Mouse (Mus musculus): ENCODE results near the gene Ap5b1. TPM values are rescaled to one million over a fixed set of nuclear protein-coding genes. Genes with fewer than 3 reads are reported as not detected.

The Ap5b1 gene
- polyA plus RNA-seq, 1 experiment from 2014 or later: 2.2 TPM

- Histone ChIP-seq H3K4me1 (peaks cover 23% of the 10 kb centered on the region), H3K4me3 (no peak overlapping the region), H3K9me3 (no peaks in the 10 kb centered on the region), H3K36me3 (peaks cover 15% of the 10 kb centered on the region), H3K27ac (replicated peaks) (no peak overlapping the region), H3K27me3 (no peaks in the 10 kb centered on the region; the same call in 1 of the 2 replicates), H3K4me2 (replicated peaks) (no peak overlapping the region), H3K9ac (replicated peaks) (no peak overlapping the region)
- WGBS: 80% methylated on average over 4 of the region's 4 CpGs
- ATAC-seq (ENCODE audit: low FRiP score, low read depth): no peak
Observed at GRCm38 (mm10) chr19:5599224-5599623, 31.4 kb downstream of the Ap5b1 start.

GRCm38 (mm10) chr19:5601752-5602541 lies 34.1 kb downstream of the Ap5b1 start, which contains the start of gene Rnaseh2c:
Gene Rnaseh2c, plus strand, starts transcription at chr19:5601873.
- ATAC-seq (ENCODE audit: low FRiP score, low read depth): peak; percentile 89
- Histone ChIP-seq H3K9ac (replicated peaks) (peak within 1 kb of the TSS; percentile 95), H3K27me3 (no peaks in the 10 kb centered on the region), H3K4me2 (replicated peaks) (peak within 1 kb of the TSS; percentile 81), H3K4me1 (peaks cover 23% of the 10 kb centered on the region), H3K4me3 (peak within 1 kb of the TSS; percentile 92), H3K36me3 (peaks cover 42% of the 10 kb centered on the region), H3K9me3 (no peaks in the 10 kb centered on the region), H3K27ac (replicated peaks) (peak within 1 kb of the TSS; percentile 87)
- WGBS: under 1% methylated on average over 64 of the region's 64 CpGs

GRCm38 (mm10) chr19:5603664-5604063 lies 35.8 kb downstream of the Ap5b1 start:
- H3K4me2 ChIP-seq (replicated peaks): no peak overlapping the region
- ATAC-seq (ENCODE audit: low FRiP score, low read depth): no peak
- H3K4me1 ChIP-seq: peaks cover 31% of the 10 kb centered on the region
- no peaks in the 10 kb centered on the region for H3K9me3 ChIP-seq
- no peak overlapping the region for H3K27ac ChIP-seq (replicated peaks)
- H3K36me3 ChIP-seq: peaks cover 59% of the 10 kb centered on the region
- H3K4me3 ChIP-seq: no peak overlapping the region
- 88% methylated on average over 7 of the region's 7 CpGs for WGBS
- H3K27me3 ChIP-seq: no peaks in the 10 kb centered on the region
- H3K9ac ChIP-seq (replicated peaks): no peak overlapping the region

- 95% methylated on average over 7 of the region's 7 CpGs for WGBS
- H3K27ac ChIP-seq (replicated peaks): no peak overlapping the region
- H3K27me3 ChIP-seq: no peaks in the 10 kb centered on the region
- no peak for ATAC-seq (ENCODE audit: low FRiP score, low read depth)
- H3K4me3 ChIP-seq: no peak overlapping the region
- H3K9ac ChIP-seq (replicated peaks): no peak overlapping the region
- H3K9me3 ChIP-seq: no peaks in the 10 kb centered on the region
- H3K4me1 ChIP-seq: peaks cover 38% of the 10 kb centered on the region
- H3K4me2 ChIP-seq (replicated peaks): no peak overlapping the region
- H3K36me3 ChIP-seq: peaks cover 63% of the 10 kb centered on the region
Observed at GRCm38 (mm10) chr19:5605126-5605525, 37.3 kb downstream of the Ap5b1 start.

GRCm38 (mm10) chr19:5606196-5606595 lies 38.4 kb downstream of the Ap5b1 start:
- WGBS: 87% methylated on average over 8 of the region's 8 CpGs
- no peak for ATAC-seq (ENCODE audit: low FRiP score, low read depth)
- Histone ChIP-seq H3K4me1 (peaks cover 47% of the 10 kb centered on the region), H3K4me3 (no peak overlapping the region), H3K4me2 (replicated peaks) (no peak overlapping the region), H3K27me3 (no peaks in the 10 kb centered on the region), H3K9ac (replicated peaks) (no peak overlapping the region), H3K27ac (replicated peaks) (no peak overlapping the region), H3K36me3 (peaks cover 63% of the 10 kb centered on the region), H3K9me3 (no peaks in the 10 kb centered on the region)

- no peak overlapping the region for H3K9ac ChIP-seq (replicated peaks)
- 97% methylated on average over 26 of the region's 26 CpGs for WGBS
- peaks cover 61% of the 10 kb centered on the region for H3K36me3 ChIP-seq
- H3K4me3 ChIP-seq: 0 out of 2 replicates have a peak overlapping the region, but pooled peaks have one; percentile 74
- no peaks in the 10 kb centered on the region for H3K9me3 ChIP-seq
- H3K4me2 ChIP-seq (replicated peaks): 0 out of 2 replicates have a peak overlapping the region, but pooled peaks have one; percentile 57
- H3K4me1 ChIP-seq: peaks cover 37% of the 10 kb centered on the region
- H3K27me3 ChIP-seq: no peaks in the 10 kb centered on the region
- H3K27ac ChIP-seq (replicated peaks): no peak overlapping the region
- ATAC-seq (ENCODE audit: low FRiP score, low read depth): no peak
Observed at GRCm38 (mm10) chr19:5607705-5608410, 40.0 kb downstream of the Ap5b1 start.

GRCm38 (mm10) chr19:5608707-5609106 lies 40.9 kb downstream of the Ap5b1 start:
- no peak for ATAC-seq (ENCODE audit: low FRiP score, low read depth)
- Histone ChIP-seq H3K4me3 (peak overlapping the region; percentile 74), H3K27ac (replicated peaks) (peak overlapping the region; percentile 99; the same call in 1 of the 2 replicates), H3K4me1 (peaks cover 28% of the 10 kb centered on the region), H3K27me3 (peaks cover 5% of the 10 kb centered on the region; the same call in 1 of the 2 replicates), H3K9me3 (no peaks in the 10 kb centered on the region), H3K9ac (replicated peaks) (peak overlapping the region; percentile 79), H3K4me2 (replicated peaks) (peak overlapping the region; percentile 57), H3K36me3 (peaks cover 53% of the 10 kb centered on the region)
- 97% methylated on average over 13 of the region's 13 CpGs for WGBS

- H3K4me2 ChIP-seq (replicated peaks): peak overlapping the region; percentile 57
- peak overlapping the region; percentile 74 for H3K4me3 ChIP-seq
- H3K27me3 ChIP-seq: peaks cover 5% of the 10 kb centered on the region; the same call in 1 of the 2 replicates
- H3K9ac ChIP-seq (replicated peaks): peak overlapping the region; percentile 79
- H3K9me3 ChIP-seq: no peaks in the 10 kb centered on the region
- H3K27ac ChIP-seq (replicated peaks): peak overlapping the region; percentile 99
- 66% methylated on average over 10 of the region's 10 CpGs for WGBS
- H3K4me1 ChIP-seq: peaks cover 25% of the 10 kb centered on the region
- H3K36me3 ChIP-seq: peaks cover 48% of the 10 kb centered on the region
- ATAC-seq (ENCODE audit: low FRiP score, low read depth): no peak
Observed at GRCm38 (mm10) chr19:5609171-5609546, 41.3 kb downstream of the Ap5b1 start.

GRCm38 (mm10) chr19:5609547-5610404 lies 42.0 kb downstream of the Ap5b1 start, which contains the start of gene Kat5:
Gene Kat5, minus strand, starts transcription at chr19:5610237.
- peak within 1 kb of the TSS; percentile 79 for H3K9ac ChIP-seq (replicated peaks)
- peak within 1 kb of the TSS; percentile 74 for H3K4me3 ChIP-seq
- peaks cover 25% of the 10 kb centered on the region for H3K4me1 ChIP-seq
- peaks cover 42% of the 10 kb centered on the region for H3K36me3 ChIP-seq
- peak within 1 kb of the TSS; percentile 99 for H3K27ac ChIP-seq (replicated peaks)
- peaks cover 6% of the 10 kb centered on the region; the same call in 1 of the 2 replicates for H3K27me3 ChIP-seq
- WGBS: under 1% methylated on average over 52 of the region's 55 CpGs
- peak within 1 kb of the TSS; percentile 57 for H3K4me2 ChIP-seq (replicated peaks)
- peak; percentile 93 for ATAC-seq (ENCODE audit: low FRiP score, low read depth)
- no peaks in the 10 kb centered on the region for H3K9me3 ChIP-seq

GRCm38 (mm10) chr19:5611973-5612372 lies 44.1 kb downstream of the Ap5b1 start:
- peaks cover 20% of the 10 kb centered on the region for H3K36me3 ChIP-seq
- no peak overlapping the region for H3K4me3 ChIP-seq
- H3K4me1 ChIP-seq: peaks cover 25% of the 10 kb centered on the region
- no peak for ATAC-seq (ENCODE audit: low FRiP score, low read depth)
- no peak overlapping the region for H3K9ac ChIP-seq (replicated peaks)
- H3K4me2 ChIP-seq (replicated peaks): no peak overlapping the region
- WGBS: 92% methylated on average over 1 of the region's 1 CpGs
- no peaks in the 10 kb centered on the region for H3K9me3 ChIP-seq
- peaks cover 16% of the 10 kb centered on the region; the same call in 1 of the 2 replicates for H3K27me3 ChIP-seq
- H3K27ac ChIP-seq (replicated peaks): no peak overlapping the region

GRCm38 (mm10) chr19:5612762-5613411 lies 45.1 kb downstream of the Ap5b1 start:
- ATAC-seq (ENCODE audit: low FRiP score, low read depth): no peak
- 74% methylated on average over 3 of the region's 3 CpGs for WGBS
- H3K4me2 ChIP-seq (replicated peaks): no peak overlapping the region

More at GRCm38 (mm10) chr19:5612762-5613411, 45.1 kb downstream of the Ap5b1 start:
- no peak overlapping the region for H3K27ac ChIP-seq (replicated peaks)
- H3K36me3 ChIP-seq: peaks cover 11% of the 10 kb centered on the region
- H3K9ac ChIP-seq (replicated peaks): no peak overlapping the region
- peaks cover 16% of the 10 kb centered on the region; the same call in 1 of the 2 replicates for H3K27me3 ChIP-seq
- no peak overlapping the region for H3K4me3 ChIP-seq
- peaks cover 25% of the 10 kb centered on the region for H3K4me1 ChIP-seq
- H3K9me3 ChIP-seq: no peaks in the 10 kb centered on the region
